Mouse (Mus musculus): Measurements from ENCODE around the gene Lasp1. TPM values are rescaled to one million over a fixed set of nuclear protein-coding genes. Genes with fewer than 3 reads are reported as not detected.
"Not testable (repeated sequence)": the region's sequence is repeated elsewhere in the genome, so short reads cannot be mapped to it uniquely, and the experiment has no call there.

Lasp1 gene
- total RNA-seq, 2 experiments from 2014 or later = 107 to 122 TPM

GRCm38 (mm10) chr11:97872378-97872777 lies 73.6 kb downstream of the Lasp1 start:
- DNase-seq = not testable (repeated sequence)

DNA sequence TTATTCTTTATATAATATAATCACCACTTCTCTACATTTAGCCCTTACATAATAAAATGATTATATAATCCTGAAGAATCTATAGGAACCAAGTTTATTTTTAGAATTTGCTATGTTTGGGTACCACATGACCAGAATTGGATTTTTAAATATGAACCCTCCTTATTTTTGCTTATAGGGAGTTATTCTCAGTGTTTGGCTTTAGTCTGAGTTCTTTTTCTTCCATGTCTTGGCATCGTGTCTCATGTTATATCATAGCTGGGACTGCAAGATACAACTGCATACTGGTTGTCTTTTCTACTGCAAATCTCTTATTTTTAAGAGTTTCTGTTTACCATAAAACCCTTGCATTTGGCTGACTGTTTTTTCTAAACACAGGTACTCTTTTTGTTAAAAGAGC lies 75.6 kb downstream of the Lasp1 start:
- no peak for DNase-seq

GRCm38 (mm10) chr11:97877341-97877740 lies 78.5 kb downstream of the Lasp1 start:
- no peak for DNase-seq

- DNase-seq = no peak
Measured at GRCm38 (mm10) chr11:97880362-97880761, 81.6 kb downstream of the Lasp1 start.

- DNase-seq = peak; percentile 80
Measured at GRCm38 (mm10) chr11:97883542-97883917, 84.7 kb downstream of the Lasp1 start.

DNA sequence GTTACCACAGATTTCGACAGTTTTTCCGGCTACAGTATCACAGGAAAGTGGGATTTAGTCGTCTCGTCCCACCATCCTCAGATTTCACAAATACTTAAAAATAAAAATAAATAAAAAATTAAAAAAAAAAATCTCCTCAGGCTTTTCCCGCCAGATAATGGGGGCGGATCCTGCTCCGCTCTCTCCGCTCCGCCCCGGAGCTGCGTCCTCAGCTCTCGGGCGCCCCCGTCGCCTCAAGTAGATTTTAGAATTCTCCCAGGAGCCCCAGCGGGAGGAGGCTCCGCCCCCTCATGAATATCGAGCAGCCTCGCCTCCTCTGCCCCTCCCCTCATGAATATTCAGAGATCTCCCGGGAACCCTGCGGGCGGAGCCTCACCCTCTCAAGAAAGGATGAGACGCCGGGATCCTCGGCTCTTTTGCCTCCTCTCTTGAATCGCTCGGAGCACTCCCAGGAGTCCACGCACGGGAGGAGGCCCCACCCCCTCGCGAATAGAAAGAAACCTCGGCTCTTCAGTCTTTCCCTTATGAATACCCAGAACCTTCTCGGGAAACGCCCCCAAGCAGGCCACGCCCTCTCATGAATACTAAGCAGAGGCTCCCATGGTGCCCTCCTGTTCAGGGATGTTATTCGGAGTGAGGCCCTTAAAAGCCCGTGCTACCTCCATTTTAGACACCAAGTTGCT lies 85.3 kb downstream of the Lasp1 start, which contains the start of gene Fbxo47:
Gene Fbxo47 (minus strand): TSS at position 237 of the 683 bp plus-strand sequence.
- peak; percentile 97 for DNase-seq

- no peak for DNase-seq
Measured at GRCm38 (mm10) chr11:97884601-97885185, 85.9 kb downstream of the Lasp1 start.

DNA sequence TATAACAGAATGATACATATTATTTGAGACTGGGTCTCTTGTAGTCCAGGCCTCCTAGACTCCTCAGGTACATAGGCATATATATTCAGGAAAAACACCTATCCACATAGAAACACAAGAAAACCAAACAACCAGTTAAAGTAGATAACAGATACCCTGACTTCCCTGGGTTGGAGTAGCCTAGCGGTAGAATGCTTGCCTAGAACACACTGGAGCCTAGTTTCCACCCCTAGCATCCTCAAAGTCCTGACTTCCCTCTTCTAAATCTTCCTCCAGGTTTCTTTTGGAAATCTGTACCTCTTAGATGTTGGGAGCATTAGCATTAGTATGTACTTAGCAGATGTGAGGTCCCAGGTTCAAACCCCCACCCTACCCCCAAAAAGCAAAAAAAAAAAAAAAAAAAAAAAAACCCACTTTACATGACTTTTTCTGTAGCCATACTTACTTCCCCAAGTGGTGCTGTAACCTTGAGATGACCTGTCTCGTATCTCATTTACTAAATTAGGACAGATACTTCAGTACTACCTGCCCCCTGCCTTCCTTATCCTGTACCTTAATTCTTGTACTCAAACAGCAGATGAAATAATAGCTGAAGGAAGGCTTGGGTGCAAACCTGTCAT lies 86.6 kb downstream of the Lasp1 start:
- DNase-seq = no peak

Other genes starting within 250 kb of the Lasp1 start
- gene Srcin1, start 222.8 kb upstream of the Lasp1 start, total RNA-seq (2021) = 10 to 100 TPM in 1 of 2 experiments, 1 to 10 TPM in 1; 7.1 to 10.1 TPM
- 1 to 10 TPM; 3.5 to 5.1 TPM for gene Epop, start 169.3 kb upstream of the Lasp1 start, total RNA-seq (2021)
- 10 to 100 TPM; 36.1 to 48.2 TPM for gene Mllt6, start 135.6 kb upstream of the Lasp1 start, total RNA-seq (2021)
- gene Cisd3, start 113.2 kb upstream of the Lasp1 start, total RNA-seq (2021) = 100 to 1,000 TPM; 260 to 277 TPM
- 10 to 100 TPM; 29.7 to 41.0 TPM for gene Pcgf2, start 98.5 kb upstream of the Lasp1 start, total RNA-seq (2021)
- gene Psmb3, start 95.6 kb upstream of the Lasp1 start, total RNA-seq (2021) = 100 to 1,000 TPM; 231 to 234 TPM
- 10 to 100 TPM; 27.3 to 33.3 TPM for gene Pip4k2b, start 54.3 kb upstream of the Lasp1 start, total RNA-seq (2021)
- gene Cwc25, start 32.4 kb upstream of the Lasp1 start, total RNA-seq (2021) = 10 to 100 TPM; 19.9 to 20.0 TPM
- gene 1700001P01Rik, start 23.1 kb upstream of the Lasp1 start, total RNA-seq (2021) = under 1 TPM in 1 of 2 experiments, not detected in 1; 0.51 TPM
- 100 to 1,000 TPM; 958 to 975 TPM for gene Rpl23, start 16.6 kb upstream of the Lasp1 start, total RNA-seq (2021)
- gene B230217C12Rik, start 41.8 kb downstream of the Lasp1 start, total RNA-seq (2021) = 1 to 10 TPM; 2.0 to 3.1 TPM
- gene Fbxo47, start 85.2 kb downstream of the Lasp1 start, total RNA-seq (2021) = 1 to 10 TPM in 1 of 2 experiments, under 1 TPM in 1; 0.69 to 1.3 TPM
- 1 to 10 TPM; 3.4 to 7.2 TPM for gene Plxdc1, start 187.4 kb downstream of the Lasp1 start, total RNA-seq (2021)
- 1 to 10 TPM; 3.1 to 3.8 TPM for gene Arl5c, start 197.2 kb downstream of the Lasp1 start, total RNA-seq (2021)
- 10 to 100 TPM; 11.7 to 29.3 TPM for gene Cacnb1, start 224.0 kb downstream of the Lasp1 start, total RNA-seq (2021)
- 1,000 to 10,000 TPM; 1,275 to 1,278 TPM for gene Rpl19, start 227.7 kb downstream of the Lasp1 start, total RNA-seq (2021)